Mouse (Mus musculus) ovary, postnatal 10 days (tissue): ENCODE results near the gene Leng8.

Experiments used
- DNase-seq: peaks from one replicate; pipeline ENCODE4 v3.0.0; 2022; ENCODE audit warnings: low spot score

The Leng8 gene

DNA sequence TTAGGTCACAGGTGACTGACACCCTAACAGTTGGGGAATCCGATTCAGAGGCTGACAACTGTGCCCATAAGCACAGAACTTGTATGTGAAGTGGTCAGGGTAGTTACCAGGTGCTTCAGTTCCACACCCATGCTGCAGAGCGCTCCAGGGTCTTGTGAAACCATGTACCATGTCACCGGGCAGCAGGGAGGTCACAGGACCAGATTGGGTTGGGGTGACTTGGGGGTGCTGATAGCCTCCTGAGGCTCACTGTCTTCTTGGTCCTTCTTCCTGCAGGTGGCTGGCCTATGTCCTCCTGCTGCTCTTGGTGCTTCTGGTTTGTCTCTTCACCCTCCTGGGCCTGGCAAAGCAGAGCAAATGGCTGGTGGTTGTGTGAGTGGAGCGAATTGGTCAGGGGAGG, 8.9 kb upstream of the Leng8 start:
- no peak for DNase-seq

DNA sequence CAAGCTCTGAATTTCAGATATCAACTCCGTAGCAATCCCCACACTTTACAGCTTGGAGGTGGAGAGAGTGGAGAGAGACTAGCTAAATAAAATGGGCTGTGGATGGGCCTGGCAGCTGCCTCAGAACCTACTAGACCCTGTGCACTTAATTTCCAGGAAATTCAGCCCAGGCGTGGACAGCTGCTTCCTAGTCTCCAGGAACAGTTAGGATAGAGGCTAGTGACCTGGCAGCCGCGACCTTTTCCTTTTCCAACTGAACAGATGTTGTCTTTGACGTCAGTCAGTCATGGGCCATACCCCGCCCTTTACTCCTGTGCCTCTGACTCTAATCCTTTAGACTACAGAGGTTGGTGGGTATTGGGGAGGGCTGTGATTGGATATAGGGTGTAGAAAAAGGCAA, 8.0 kb upstream of the Leng8 start:
- DNase-seq: no peak

DNA sequence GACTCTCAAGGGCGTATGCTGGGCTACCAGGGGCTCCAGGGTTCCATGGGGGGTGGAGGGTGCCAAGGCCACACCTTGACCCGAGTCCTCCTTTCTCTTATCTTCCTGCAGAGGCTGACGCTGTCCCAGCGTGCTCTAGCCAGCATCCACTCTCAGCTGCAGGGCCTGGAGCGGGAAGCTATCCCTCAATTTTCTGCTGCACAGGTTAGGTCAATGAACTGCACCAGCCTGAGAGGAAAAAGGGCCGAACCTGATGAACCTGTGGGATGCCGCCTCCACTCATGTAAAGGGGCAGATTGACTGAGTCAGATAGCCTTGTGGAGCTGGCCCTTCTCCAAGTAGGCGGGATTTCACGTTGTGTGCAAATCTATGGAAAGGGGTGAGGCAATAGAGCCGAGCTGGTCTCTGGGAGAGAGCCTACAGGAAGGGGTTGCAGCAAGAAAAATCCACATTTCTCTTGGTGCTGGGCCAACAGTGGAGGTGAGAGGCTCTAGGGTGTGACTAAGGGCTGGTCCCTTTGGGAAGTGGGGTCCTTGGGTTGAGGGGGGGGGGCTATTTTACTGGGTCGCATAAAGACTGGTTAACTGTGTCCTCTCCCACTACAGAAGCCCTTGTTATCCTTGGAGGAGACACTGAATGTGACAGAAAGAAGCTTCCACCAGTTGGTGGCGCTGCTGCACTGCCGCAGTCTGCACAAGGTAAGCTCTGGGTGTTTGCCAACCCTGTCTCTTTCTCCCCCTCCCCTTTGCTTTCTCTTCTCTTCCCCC, 6.0 kb upstream of the Leng8 start:
- no peak for DNase-seq

DNA sequence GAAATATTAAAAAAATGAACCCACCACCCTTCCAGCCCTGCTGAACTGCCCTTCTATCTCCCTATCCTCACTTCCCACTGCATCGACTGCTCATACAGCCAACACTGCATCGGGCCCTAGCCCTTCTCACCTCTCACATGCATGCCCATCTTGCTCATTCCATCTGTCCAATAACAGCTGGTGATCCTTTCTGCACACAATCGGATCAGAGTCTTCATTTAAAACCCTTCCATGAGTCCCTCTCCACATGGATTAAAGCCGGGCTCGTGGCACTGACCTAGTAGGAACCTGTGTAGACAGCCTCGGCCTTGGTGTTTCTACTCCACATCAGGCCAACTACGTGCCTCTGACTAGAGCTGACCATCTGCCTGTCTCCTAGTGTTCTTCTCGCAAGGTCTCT, 4.9 kb upstream of the Leng8 start:
- DNase-seq: no peak

DNA sequence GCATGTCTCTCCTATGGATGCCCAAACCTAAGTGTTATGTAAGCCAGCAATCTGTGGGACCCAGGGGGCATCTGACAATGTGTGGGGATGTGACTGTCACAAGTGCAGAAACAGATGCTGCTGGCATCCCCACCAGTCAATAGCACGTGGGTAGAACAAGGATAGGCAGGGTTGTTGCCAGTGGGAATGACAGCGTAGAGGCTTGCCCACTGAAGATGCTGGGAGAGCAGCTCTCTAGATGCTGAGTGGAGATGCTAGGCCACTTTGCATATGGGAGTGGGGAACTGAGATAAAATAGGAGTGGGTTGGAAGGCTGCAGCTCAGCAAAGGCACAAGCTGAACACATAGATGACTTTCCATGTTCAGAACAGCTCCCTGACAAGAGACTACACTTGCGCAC, 4.3 kb upstream of the Leng8 start:
- DNase-seq: no peak

DNA sequence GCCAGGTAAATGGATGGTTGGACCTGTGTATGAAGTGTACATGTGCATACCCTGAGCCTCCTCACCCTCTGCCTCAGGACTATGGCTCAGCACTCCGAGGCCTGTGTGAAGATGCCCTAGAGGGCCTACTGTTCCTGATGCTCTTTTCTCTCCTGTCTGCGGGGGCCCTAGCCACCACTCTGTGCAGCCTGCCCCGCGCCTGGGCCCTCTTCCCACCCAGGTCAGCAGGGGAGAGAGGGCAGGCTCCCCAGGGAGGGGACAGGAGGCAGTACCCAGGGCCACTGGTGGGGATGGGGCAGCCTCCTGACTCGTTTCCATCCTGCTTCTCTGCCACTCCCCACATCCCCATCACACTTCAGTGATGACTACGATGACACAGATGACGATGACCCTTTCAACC, 3.8 kb upstream of the Leng8 start:
- DNase-seq: no peak

DNA sequence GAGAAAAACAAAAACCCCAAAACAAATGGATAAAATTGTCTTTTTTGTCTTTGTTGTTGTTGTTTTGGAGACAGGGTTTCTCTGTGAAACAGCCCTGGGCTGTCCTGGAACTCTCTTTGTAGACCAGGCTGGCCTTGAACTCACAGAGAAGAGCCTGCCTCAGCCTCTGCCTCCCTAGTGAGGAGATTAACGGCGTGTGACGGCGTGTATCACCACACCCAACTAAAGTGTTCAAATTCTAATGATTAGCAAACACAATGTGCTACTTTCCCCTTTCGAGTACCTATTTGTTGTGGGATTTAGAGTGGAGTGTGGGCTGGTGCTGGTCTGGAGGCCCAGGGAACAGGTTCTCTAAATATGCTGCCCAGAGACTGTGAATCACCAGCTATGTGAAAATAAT, 1.9 kb upstream of the Leng8 start:
- no peak for DNase-seq

DNA sequence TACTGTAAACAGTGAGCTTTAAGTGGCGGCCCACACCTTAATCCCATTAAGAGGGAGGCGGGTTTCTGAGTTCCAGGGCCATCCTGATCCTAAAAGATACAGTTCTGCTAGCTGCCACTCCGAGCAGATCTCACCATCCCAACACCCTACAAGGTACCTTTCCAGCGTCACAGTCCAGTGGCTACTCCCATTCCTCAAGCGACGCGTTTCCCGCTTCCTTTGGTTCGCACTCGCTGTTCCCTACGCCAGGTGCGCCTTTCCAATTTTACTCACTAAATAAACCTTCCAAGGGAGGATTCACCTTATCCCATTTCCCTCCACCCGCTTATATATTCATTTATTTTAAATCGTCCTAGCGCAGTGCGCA, 452 bp upstream of the Leng8 start:
- DNase-seq: no peak

DNA sequence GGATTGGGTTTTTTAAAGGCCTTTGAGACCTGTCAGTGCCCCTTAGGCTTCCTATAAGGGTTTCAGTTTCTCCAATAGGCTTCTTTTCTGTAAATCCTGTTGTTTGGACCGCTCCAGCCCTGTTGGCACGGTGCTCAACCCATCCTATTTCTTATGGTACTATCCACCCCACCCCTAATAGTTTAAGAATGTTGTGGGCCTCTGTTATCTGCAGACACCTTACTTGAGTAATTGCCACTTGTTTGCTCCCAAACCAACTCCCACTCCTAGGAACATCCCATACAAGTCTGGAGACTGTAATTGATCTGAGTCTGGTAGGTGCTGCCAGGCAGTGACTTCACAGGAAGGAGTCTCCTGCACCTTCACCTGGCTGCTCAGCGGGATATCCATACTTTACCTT, 907 bp downstream of the Leng8 start:
- no peak for DNase-seq

DNA sequence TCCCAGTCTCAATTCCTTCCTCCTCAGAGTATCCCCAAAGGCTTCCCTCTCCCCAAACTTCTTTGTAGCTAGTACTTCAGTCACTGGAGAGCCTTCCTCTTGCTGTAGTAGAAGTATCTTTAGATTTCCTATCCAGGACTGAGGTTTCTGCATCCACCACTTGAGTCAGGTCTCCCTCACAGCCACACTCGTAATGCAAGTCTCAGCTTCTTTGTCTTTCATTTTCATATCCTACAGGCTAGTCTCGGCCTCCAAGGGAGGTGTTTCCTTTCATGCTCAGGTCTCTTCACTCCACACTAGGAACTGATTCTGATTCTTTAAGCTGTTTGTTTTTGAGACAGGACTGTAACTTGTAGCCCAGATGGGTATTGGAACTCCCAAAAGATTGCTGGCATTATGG, 1.3 kb downstream of the Leng8 start:
- no peak for DNase-seq

DNA sequence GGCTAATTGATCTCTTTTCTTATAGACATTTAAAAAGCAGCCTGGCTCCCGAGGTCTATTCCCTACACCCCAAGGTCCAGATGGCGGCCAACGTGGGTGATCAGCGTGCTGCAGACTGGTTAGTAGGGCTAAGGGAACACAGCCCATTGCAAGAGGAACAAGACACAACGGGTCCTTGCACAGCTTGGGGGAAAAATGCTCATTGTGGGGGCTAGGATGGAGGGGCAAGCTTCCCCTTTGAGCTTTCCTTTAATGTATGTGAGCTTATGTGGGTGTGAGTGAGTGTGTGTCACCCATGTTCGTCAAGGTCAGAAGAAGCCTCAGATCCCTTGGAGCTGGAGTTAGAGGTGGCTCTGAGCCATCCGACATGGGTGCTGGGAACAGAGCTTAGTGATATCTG, 1.8 kb downstream of the Leng8 start:
- no peak for DNase-seq

DNA sequence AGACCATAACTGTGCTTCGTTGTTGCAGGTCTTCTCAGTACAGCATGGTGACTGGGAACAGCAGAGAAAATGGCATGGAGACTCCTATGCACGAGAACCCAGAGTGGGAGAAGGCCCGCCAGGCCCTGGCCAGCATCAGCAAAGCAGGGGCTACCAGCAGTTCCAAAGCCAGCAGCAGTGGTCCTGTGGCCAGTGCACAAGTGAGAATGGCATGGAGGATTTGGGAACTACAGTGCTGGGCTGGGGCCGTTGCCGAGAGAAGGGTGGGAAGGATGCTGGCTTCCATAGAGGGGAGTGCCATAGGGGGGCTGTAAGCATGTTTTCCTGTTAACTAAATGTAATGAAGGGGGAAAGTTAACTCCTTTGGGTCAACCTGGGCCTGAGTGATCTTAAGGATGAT, 2.6 kb downstream of the Leng8 start:
- DNase-seq: no peak

DNA sequence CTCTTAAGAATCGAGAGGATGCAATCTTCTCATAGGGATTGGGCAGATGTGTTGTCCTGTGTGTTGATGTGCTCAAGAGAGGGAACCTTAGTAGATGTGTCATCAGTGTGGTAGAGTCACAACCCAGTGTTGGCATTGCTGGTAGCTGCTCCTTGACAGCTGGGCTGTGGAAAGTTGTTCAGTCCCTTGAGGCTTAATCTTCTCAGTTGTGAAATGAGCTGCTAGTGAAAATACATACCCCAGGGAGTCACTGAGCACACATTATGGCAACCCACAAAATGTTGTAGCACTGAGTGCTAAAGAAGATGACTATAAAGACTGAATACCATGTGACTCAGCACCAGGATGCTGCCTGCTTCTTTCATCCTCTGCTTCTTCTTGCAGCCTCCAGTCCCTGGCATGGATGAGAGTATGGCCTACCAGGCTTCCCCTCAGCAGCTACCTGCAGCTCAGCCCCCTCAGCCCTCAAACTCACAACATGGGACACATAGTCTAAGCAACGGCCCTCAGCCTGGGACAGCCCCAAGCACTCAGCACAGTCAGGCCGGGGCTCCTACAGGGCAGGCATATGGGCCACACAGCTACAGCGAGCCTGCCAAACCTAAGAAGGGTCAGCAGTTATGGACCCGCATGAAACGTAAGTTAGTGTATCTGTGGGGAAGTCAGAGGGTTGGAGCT, 4.9 kb downstream of the Leng8 start:
- DNase-seq: no peak

DNA sequence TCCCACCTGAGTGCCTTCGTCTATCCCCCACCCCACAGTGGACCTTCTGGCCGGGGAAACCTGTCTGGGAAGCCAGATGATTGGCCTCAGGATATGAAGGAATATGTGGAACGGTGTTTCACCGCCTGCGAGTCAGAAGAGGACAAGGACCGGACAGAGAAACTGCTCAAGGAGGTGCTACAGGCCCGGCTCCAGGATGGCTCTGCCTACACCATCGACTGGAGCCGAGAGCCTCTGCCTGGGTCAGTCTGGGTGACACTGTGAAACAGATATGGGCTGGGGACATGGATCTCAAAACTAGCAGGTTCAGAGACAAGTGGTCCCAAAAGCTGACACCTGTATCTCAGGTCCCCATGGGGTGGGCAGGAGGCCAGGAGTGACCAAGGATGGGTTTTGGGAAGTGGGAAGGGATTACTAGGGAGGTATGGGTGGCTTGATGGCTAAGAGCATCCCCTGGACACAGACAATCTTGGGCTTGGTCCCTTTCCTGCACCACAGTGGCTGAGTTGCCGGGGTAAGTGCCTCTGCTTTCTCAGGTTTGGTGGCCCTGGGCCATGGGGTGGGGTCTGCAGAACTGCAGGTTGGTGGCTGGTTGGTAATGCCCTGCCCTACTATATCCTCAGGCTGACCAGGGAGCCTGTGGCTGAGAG, 6.1 kb downstream of the Leng8 start:
- DNase-seq: no peak

DNA sequence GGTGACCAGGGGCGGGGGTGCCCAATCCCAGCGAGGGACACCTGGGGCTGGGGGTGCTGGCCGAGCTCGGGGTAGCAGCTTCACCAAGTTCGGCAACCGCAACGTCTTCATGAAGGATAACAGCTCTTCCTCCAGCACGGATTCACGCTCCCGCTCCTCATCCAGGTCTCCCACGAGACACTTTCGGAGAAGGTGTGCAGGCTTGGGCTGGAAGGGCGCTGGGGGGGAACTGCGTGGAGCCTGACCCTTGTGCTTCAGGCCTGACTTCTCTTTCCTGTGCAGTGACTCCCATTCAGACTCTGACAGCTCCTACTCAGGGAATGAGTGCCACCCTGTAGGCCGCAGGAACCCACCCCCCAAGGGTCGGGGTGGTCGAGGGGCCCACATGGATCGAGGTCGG, 6.7 kb downstream of the Leng8 start:
- DNase-seq: no peak

DNA sequence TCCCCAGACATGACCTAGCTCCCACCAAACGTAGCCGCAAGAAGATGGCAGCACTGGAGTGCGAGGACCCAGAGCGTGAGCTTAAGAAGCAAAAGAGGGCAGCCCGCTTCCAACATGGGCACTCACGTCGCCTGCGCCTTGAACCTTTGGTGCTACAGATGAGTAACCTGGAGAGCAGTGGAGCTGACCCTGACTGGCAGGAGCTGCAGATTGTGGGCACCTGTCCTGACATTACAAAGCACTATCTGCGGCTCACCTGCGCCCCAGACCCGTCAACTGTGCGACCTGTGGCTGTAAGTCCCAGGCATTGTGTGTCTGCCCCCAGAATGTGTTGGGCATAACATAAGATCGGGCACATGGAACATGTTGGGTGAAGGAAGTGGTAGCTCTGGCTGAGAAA, 7.2 kb downstream of the Leng8 start:
- no peak for DNase-seq

DNA sequence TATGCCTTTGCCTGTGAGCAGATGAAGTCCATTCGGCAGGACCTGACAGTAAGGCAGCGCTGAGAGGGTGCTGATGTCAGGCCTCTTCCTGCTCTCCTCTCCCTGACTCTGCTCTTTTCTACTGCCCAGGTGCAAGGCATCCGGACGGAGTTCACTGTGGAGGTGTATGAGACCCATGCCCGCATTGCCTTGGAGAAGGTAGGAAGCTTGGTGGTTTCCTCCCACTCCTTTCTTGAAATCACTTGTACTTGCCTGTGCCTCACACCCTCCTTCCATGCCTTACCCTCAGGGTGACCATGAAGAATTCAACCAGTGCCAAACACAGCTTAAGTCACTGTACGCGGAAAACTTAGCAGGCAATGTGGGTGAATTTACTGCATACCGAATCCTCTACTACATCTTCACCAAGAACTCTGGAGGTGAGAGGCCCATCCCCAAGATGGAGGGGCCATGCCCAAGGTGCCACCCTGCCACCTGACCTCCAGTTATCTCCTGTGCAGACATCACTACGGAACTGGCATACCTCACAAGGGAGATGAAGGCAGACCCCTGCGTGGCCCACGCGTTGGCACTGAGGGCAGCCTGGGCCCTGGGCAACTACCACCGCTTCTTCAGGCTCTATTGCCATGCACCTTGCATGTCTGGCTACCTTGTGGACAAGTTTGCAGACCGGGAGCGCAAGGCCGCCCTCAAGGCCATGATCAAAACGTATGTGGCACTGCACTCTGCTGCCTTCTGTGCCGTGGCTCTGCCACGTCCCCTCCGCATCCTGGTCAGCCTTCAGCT, 8.1 kb downstream of the Leng8 start:
- no peak for DNase-seq

DNA sequence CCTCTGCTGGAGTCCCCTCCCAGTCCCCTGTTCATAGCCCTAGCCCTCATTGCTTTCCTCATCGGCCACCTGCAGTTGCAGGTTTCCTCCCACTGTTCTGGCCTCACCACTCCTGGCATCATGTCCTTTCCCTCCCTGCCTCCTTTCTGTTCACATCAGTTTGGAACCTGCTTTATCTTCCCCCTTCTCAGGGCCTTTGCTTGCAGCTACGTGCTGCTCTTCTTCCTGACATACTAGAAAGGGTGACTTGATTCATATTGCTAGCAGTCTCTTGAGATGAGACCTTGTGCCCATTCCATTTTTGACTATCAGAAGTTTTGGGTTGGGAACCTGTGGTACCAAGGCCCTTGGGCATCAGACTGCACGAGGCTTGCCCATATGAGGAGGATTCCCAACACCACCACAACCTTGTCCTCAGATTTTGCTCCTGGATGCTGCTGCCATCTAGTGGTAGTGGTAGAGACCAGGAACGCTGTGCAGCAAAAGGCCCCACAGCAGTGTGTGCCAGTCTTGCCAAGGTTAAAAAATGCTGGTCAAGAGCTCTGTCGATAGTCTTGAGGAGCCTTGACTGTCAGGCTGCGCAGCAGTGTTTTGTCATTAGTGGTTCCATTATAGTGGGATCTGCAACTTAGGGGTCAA, 8.8 kb downstream of the Leng8 start:
- no peak for DNase-seq

DNA sequence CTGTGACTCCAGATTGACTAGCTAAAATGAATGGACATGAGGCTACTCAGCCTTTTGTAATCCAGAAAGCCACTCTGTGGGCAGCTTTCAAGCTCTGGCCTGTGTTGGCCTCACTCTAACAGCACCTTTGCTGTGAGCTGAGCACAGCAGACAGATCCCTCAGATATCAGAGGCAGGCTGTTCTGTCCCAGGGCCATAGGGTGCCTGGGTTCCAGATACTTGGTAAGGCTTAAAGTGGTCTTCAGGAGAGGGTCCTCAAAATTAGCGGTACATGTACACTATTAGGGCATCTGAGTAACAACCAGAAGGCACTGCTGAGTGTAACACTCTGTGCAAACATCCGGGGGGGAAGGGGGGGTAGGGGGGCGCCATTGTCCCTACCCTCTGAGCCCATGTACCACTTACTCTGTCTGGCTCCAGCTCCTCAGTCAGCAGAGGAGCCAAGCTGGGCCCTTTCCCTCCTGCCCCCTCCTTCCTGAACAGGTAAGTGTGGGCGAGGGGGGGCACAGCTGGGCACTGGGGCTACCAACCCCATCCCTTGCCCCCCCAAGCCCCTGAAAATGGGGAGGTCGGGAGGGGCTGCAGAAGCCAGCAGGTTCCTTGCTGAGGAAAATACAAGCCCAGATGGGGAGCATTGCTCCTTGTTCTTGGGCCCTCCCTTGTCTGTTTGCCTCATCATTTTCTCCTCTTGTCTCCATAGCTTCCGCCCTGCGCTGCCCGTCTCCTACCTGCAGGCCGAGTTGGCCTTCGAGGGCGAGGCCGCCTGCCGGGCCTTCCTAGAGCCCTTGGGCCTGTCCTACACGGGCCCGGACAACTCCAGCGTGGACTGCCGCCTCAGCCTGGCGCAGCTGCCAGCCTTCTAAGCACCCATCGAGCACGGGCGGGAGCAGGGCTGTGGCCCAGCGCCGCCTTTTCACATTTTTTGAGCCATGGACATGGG, 9.7 kb downstream of the Leng8 start:
- DNase-seq: no peak

DNA sequence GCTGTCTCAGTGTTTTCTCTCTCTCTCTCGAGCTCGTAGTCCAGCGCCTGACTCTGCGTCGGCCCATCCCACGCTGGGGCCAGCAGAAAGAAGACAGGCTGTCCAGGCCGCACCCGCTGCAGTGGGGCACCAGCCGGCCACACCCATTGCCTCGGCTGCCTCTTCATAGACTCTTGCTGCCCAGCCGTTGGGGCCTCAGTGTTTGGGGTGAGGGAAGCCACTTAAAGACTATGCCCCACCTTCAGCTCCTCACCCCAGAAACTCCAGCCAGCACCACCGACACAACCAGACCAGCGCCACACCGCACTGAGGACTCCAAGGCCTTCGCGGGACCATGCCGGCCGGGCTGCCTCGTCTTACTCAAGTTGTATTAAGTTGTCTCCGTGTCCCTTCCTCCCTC, 10.5 kb downstream of the Leng8 start:
- no peak for DNase-seq

DNA sequence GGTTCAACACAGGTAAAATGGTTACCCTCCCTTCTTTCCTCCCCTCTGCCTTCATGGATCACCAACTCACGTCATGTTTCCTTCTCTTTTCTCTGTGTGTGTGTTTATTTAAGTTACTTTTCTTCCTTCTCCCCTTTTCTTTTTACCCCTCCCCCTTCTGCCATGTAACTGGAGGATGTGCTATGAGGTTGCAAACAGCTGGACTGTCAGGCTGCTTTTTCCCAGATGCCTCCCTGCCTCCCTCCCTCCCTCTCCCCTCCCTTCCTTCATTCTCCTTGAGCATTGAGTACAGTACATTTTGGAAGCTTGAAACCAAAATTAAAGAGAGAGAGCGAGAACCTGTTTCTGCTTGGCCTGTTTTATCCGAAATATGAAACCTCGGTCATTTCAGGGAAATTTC, 11.0 kb downstream of the Leng8 start:
- no peak for DNase-seq
